Mouse (Mus musculus): ENCODE measurements at regions not wholly inside any gene's neighbourhood (a gene's known extent, or its start where the extent isn't known, plus 50 kb on each side); places are given as distances from the start of the nearest gene placed in this dataset.
"Not testable (repeated sequence)": the region's sequence is repeated elsewhere in the genome, so short reads cannot be mapped to it uniquely, and the experiment has no call there.

DNA sequence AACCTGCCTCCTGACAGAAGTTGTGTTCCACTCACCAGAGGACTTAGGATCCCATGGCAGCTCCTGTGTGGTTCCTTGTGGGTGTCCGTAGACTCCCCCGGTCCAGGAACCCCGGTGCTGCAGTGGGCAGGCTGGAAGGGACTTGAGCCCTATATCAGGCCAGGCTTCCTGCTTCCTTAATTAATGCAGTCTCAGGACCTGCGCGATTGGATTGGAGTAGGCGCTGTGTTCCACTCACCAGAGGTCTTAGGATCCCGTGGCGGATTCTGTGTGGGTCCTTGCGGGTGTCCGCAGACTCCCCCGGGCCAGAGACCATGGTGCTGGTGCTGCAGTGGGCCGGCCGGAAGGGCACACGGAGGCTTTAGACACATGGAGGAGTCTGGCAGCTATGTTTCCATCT, 288.7 kb downstream of the Fut8 start:
- H3K4me1 ChIP-seq (ENCODE audit: control insufficient read depth, insufficient read depth, low read length); DNase-seq (ENCODE audit: low spot score); ATAC-seq (replicated peaks; ENCODE audit: insufficient number of reproducible peaks, low FRiP score, low TSS enrichment, low read depth); H3K4me2 ChIP-seq (ENCODE audit: low read depth, low read length); H3K4me3 ChIP-seq (ENCODE audit: low read depth, low read length); H3K27me3 ChIP-seq (ENCODE audit: control insufficient read depth, insufficient read depth, low read length); H3K9ac ChIP-seq (replicated peaks; ENCODE audit: low read length); H3K27ac ChIP-seq (replicated peaks; ENCODE audit: low read depth, low read length); H3K36me3 ChIP-seq (replicated peaks; ENCODE audit: control insufficient read depth, insufficient read depth, low read depth, low read length); H3K9me3 ChIP-seq (replicated peaks; ENCODE audit: control insufficient read depth, low read length): not testable (repeated sequence)
- WGBS, result 97% methylated on average over 14 of the region's 14 CpGs

DNA sequence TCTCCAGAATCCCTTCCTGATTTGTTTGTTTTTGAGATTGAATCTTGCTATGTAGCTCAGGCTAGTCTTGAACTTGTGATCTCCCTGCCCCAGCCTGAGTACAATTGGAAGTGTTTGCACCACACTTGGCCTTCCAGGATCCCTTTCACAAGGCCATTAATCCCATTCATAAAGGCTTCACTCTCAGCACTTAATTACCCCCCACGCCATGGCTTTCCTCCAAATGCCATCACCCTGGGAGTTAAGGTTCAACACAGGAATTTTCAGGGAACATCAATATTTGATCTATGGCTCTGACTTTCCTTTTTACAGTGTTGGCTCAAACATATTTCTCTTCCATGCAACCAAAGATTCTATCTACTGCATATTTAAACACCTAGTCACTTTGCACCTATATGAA, 289.6 kb downstream of the Fut8 start:
- Histone ChIP-seq H3K9me3 (replicated peaks; ENCODE audit: control insufficient read depth, low read length) (no peaks in the 10 kb centered on the region), H3K4me2 (ENCODE audit: low read depth, low read length) (no peak overlapping the region), H3K9ac (replicated peaks; ENCODE audit: low read length) (no peak overlapping the region), H3K27me3 (ENCODE audit: control insufficient read depth, insufficient read depth, low read length) (no peaks in the 10 kb centered on the region), H3K27ac (replicated peaks; ENCODE audit: low read depth, low read length) (no peak overlapping the region), H3K4me1 (ENCODE audit: control insufficient read depth, insufficient read depth, low read length) (no peaks in the 10 kb centered on the region), H3K4me3 (ENCODE audit: low read depth, low read length) (no peak overlapping the region), H3K36me3 (replicated peaks; ENCODE audit: control insufficient read depth, insufficient read depth, low read depth, low read length) (no peaks in the 10 kb centered on the region)
- DNase-seq (ENCODE audit: low spot score) (no peak), ATAC-seq (replicated peaks; ENCODE audit: insufficient number of reproducible peaks, low FRiP score, low TSS enrichment, low read depth) (no peak)
- WGBS, result 57% methylated on average over 1 of the region's 1 CpGs

DNA sequence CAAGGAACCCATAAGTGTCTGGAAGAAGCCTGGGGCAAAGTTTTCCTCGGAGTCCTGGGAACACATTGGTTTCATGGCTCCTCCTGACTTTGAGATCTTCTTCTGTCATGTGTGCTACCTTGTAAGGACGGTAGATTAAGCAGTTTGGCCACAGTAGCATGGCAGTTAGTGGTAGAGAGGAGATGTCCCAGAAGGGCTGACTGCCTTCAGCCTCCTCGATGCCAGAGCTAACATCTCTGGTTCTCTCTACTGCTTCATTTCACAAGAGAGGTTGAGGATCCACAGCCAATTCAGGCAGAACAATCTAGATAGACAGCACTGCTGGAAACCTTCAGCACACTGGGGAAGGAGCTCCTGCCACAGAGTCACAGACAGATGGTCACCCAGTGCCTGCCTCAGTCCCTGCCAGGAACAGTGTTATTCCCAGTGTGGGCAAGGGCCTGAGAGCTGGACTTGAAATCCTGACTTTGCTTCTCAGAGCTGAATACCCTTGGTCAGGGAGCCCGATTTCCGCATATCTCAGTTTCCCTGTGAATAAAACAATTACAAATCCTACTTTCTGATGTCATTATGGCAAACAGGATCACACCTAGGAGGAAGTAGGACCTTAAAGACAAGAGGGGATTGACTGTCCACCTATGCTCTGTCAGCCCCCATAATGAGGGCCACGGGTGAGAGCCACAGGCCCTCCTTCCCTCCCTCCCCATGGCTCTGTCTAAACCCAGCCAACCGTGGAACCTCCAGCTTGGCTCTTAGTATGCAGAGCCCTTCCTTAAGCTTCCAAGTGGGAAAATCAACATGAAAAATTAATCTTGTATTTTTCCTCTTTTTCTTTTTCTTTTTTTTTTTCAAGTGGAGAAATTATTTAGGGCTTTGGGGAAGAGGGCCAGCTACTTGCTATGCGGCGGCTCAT, 290.3 kb downstream of the Fut8 start:
- no peaks in the 10 kb centered on the region for H3K4me1 ChIP-seq (ENCODE audit: control insufficient read depth, insufficient read depth, low read length)
- no peaks in the 10 kb centered on the region for H3K27me3 ChIP-seq (ENCODE audit: control insufficient read depth, insufficient read depth, low read length)
- no peak for DNase-seq (ENCODE audit: low spot score)
- no peak overlapping the region for H3K4me3 ChIP-seq (ENCODE audit: low read depth, low read length)
- no peaks in the 10 kb centered on the region for H3K9me3 ChIP-seq (replicated peaks; ENCODE audit: control insufficient read depth, low read length)
- no peak overlapping the region for H3K9ac ChIP-seq (replicated peaks; ENCODE audit: low read length)
- ATAC-seq (replicated peaks; ENCODE audit: insufficient number of reproducible peaks, low FRiP score, low TSS enrichment, low read depth), result no peak
- H3K36me3 ChIP-seq (replicated peaks; ENCODE audit: control insufficient read depth, insufficient read depth, low read depth, low read length), result no peaks in the 10 kb centered on the region
- 84% methylated on average over 9 of the region's 9 CpGs for WGBS
- H3K27ac ChIP-seq (replicated peaks; ENCODE audit: low read depth, low read length), result no peak overlapping the region
- no peak overlapping the region for H3K4me2 ChIP-seq (ENCODE audit: low read depth, low read length)

DNA sequence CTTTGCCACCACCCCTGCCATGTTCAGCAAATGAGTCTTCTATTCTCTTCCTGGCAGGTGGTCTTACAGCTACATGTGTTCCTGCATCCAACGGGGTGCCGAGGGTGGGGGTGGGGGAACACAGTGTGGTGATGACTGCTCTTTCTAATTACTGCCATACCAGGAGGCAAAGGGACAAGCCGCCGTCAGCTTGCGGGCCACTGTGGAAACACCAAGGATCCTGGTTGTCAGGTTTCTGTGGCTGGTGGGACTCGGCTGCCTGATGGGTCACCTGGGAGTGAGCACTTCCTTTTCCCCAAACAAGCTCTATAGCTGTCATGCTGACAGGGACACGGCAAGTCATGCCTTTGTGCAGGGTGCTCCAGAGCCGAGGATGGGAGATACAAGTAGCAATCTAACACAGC, 290.9 kb downstream of the Fut8 start:
- Histone ChIP-seq H3K4me3 (ENCODE audit: low read depth, low read length) (no peak overlapping the region), H3K36me3 (replicated peaks; ENCODE audit: control insufficient read depth, insufficient read depth, low read depth, low read length) (no peaks in the 10 kb centered on the region), H3K4me1 (ENCODE audit: control insufficient read depth, insufficient read depth, low read length) (no peaks in the 10 kb centered on the region), H3K4me2 (ENCODE audit: low read depth, low read length) (no peak overlapping the region), H3K9me3 (replicated peaks; ENCODE audit: control insufficient read depth, low read length) (no peaks in the 10 kb centered on the region), H3K9ac (replicated peaks; ENCODE audit: low read length) (no peak overlapping the region), H3K27ac (replicated peaks; ENCODE audit: low read depth, low read length) (no peak overlapping the region), H3K27me3 (ENCODE audit: control insufficient read depth, insufficient read depth, low read length) (no peaks in the 10 kb centered on the region)
- no peak for DNase-seq (ENCODE audit: low spot score)
- WGBS, result 60% methylated on average over 8 of the region's 8 CpGs
- ATAC-seq (replicated peaks; ENCODE audit: insufficient number of reproducible peaks, low FRiP score, low TSS enrichment, low read depth), result no peak

DNA sequence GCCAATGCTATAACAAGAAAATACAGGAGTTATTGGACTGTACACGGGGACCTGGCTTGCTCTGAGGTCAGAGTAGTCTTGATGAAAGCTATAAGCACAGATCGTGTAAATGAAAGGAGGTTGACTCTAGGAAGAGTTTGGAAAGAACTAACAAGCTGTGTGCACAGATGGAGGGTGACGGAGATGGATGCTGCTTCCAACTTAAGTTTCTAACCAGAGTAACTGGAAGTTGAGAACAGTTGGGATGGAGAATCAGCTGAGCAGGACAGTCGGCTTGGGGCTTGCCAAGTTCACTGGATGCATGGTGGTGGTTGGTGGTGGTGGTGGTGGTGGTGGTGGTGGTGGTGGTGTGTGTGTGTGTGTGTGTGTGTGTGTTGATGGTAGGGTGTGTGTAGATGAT, 291.5 kb downstream of the Fut8 start:
- Histone ChIP-seq H3K27ac (replicated peaks; ENCODE audit: low read depth, low read length) (no peak overlapping the region), H3K4me3 (ENCODE audit: low read depth, low read length) (no peak overlapping the region), H3K9ac (replicated peaks; ENCODE audit: low read length) (no peak overlapping the region), H3K4me2 (ENCODE audit: low read depth, low read length) (no peak overlapping the region), H3K9me3 (replicated peaks; ENCODE audit: control insufficient read depth, low read length) (no peaks in the 10 kb centered on the region), H3K36me3 (replicated peaks; ENCODE audit: control insufficient read depth, insufficient read depth, low read depth, low read length) (no peaks in the 10 kb centered on the region), H3K27me3 (ENCODE audit: control insufficient read depth, insufficient read depth, low read length) (no peaks in the 10 kb centered on the region), H3K4me1 (ENCODE audit: control insufficient read depth, insufficient read depth, low read length) (no peaks in the 10 kb centered on the region)
- ATAC-seq (replicated peaks; ENCODE audit: insufficient number of reproducible peaks, low FRiP score, low TSS enrichment, low read depth), result no peak
- DNase-seq (ENCODE audit: low spot score), result no peak
- 85% methylated on average over 4 of the region's 4 CpGs for WGBS

DNA sequence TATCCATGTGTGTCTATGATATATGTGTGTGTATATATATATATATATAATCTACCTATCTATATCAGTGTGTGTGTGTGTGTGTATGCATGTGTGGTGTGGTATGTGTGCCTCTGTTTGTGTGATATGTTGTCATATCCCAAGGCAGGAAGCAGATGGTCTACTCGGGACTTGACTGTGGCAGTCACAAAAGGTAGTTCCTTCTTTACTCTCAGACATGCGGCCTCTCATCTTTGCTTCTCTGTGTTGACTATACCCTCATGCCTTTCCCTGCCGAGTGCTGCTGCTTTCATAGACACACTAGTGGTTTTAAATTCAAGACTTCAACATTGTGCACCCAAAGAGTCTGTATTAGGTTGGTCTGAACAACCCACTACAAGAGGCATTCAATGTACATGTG, 292.0 kb downstream of the Fut8 start:
- no peak overlapping the region for H3K27ac ChIP-seq (replicated peaks; ENCODE audit: low read depth, low read length)
- ATAC-seq (replicated peaks; ENCODE audit: insufficient number of reproducible peaks, low FRiP score, low TSS enrichment, low read depth), result no peak
- no peaks in the 10 kb centered on the region for H3K9me3 ChIP-seq (replicated peaks; ENCODE audit: control insufficient read depth, low read length)
- no peaks in the 10 kb centered on the region for H3K36me3 ChIP-seq (replicated peaks; ENCODE audit: control insufficient read depth, insufficient read depth, low read depth, low read length)
- H3K27me3 ChIP-seq (ENCODE audit: control insufficient read depth, insufficient read depth, low read length), result no peaks in the 10 kb centered on the region
- DNase-seq (ENCODE audit: low spot score), result no peak
- no peaks in the 10 kb centered on the region for H3K4me1 ChIP-seq (ENCODE audit: control insufficient read depth, insufficient read depth, low read length)
- WGBS, result 95% methylated on average over 3 of the region's 3 CpGs
- H3K4me2 ChIP-seq (ENCODE audit: low read depth, low read length), result no peak overlapping the region
- H3K9ac ChIP-seq (replicated peaks; ENCODE audit: low read length), result no peak overlapping the region
- no peak overlapping the region for H3K4me3 ChIP-seq (ENCODE audit: low read depth, low read length)

DNA sequence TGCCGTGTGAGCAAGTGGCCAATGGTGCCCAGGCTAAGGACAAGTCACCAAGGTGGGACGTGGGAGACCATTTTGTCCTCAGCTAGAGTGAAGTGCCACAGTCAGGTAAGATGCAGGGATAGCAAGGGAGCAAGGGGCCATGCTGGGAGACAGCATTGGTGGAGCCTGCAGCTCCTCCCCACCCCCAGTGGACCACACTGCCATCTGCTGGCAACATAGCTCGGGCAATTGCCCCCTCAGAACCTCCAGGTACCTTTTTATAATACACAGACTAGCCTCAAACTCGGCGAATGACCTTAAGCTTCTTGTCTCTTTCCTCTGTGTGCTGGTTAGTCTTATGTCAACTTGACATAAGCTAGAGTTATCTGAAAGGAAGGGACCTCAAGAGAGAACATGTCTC, 293.4 kb downstream of the Fut8 start:
- no peak overlapping the region for H3K4me2 ChIP-seq (ENCODE audit: low read depth, low read length)
- no peaks in the 10 kb centered on the region for H3K36me3 ChIP-seq (replicated peaks; ENCODE audit: control insufficient read depth, insufficient read depth, low read depth, low read length)
- 80% methylated on average over 5 of the region's 5 CpGs for WGBS
- H3K9me3 ChIP-seq (replicated peaks; ENCODE audit: control insufficient read depth, low read length), result no peaks in the 10 kb centered on the region
- no peak overlapping the region for H3K9ac ChIP-seq (replicated peaks; ENCODE audit: low read length)
- H3K4me3 ChIP-seq (ENCODE audit: low read depth, low read length), result no peak overlapping the region
- no peak for DNase-seq (ENCODE audit: low spot score)
- H3K27ac ChIP-seq (replicated peaks; ENCODE audit: low read depth, low read length), result no peak overlapping the region
- H3K4me1 ChIP-seq (ENCODE audit: control insufficient read depth, insufficient read depth, low read length), result no peaks in the 10 kb centered on the region
- no peaks in the 10 kb centered on the region for H3K27me3 ChIP-seq (ENCODE audit: control insufficient read depth, insufficient read depth, low read length)
- ATAC-seq (replicated peaks; ENCODE audit: insufficient number of reproducible peaks, low FRiP score, low TSS enrichment, low read depth), result no peak

DNA sequence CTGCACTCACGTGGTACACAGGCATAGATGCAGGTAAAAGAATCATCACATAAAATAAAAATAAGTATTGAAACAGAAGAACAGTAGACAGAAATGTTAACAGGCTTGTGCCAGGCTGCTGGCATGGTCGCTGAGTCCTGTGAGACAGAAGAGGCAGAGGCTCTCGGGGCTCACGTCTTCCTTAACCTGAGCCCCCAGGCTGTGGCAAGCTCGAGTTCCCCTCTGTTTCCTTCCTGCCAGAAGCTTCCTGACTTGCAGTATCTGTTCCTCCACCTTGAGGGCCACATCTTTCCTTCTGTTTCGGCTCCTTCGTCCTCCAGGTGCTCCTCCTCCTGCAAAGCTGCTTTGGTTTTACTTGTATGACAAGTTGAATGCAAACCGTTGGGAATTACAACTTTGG, 294.6 kb downstream of the Fut8 start:
- Histone ChIP-seq H3K27me3 (ENCODE audit: control insufficient read depth, insufficient read depth, low read length) (no peaks in the 10 kb centered on the region), H3K9ac (replicated peaks; ENCODE audit: low read length) (no peak overlapping the region), H3K36me3 (replicated peaks; ENCODE audit: control insufficient read depth, insufficient read depth, low read depth, low read length) (no peaks in the 10 kb centered on the region), H3K27ac (replicated peaks; ENCODE audit: low read depth, low read length) (no peak overlapping the region), H3K4me3 (ENCODE audit: low read depth, low read length) (no peak overlapping the region), H3K4me1 (ENCODE audit: control insufficient read depth, insufficient read depth, low read length) (no peaks in the 10 kb centered on the region), H3K9me3 (replicated peaks; ENCODE audit: control insufficient read depth, low read length) (no peaks in the 10 kb centered on the region), H3K4me2 (ENCODE audit: low read depth, low read length) (no peak overlapping the region)
- DNase-seq (ENCODE audit: low spot score) (no peak), ATAC-seq (replicated peaks; ENCODE audit: insufficient number of reproducible peaks, low FRiP score, low TSS enrichment, low read depth) (no peak)
- 82% methylated on average over 8 of the region's 8 CpGs for WGBS
